Mouse (Mus musculus) lung, embryonic 16.5 days (tissue): ENCODE data around the gene Barhl1. TPM values are rescaled to one million over a fixed set of nuclear protein-coding genes. Genes with fewer than 3 reads are reported as not detected.

Experiments
- ATAC-seq: fragments of 200-750 bp; cut with Nextera tagmentation; 2 replicates; pipeline ENCODE4 v1.8.0; 2017; ENCODE audit warnings: low read depth, mild to moderate bottlenecking, moderate library complexity
- H3K27ac ChIP-seq: fragments of 300-500 bp; sonication (generic); 2 replicates; pipeline ENCODE4 v1.5.1; 2014; ENCODE audit warnings: mild to moderate bottlenecking, control low read depth, low read length
- H3K27me3 ChIP-seq: fragments of 300-500 bp; sonication (generic); 2 replicates; pipeline ENCODE4 v1.6.1; 2014; ENCODE audit warnings: low read depth, low read length, mixed read lengths; ENCODE audit not compliant: control insufficient read depth, insufficient read depth
- H3K36me3 ChIP-seq: fragments of 300-500 bp; sonication (generic); 2 replicates; pipeline ENCODE4 v1.6.1; 2014; ENCODE audit warnings: low read length; ENCODE audit not compliant: control insufficient read depth, insufficient read depth
- H3K4me1 ChIP-seq: fragments of 300-500 bp; sonication (generic); replicated peaks from 2 replicates; pipeline ENCODE4 v1.6.1; 2014; ENCODE audit warnings: low read length, mixed read lengths; ENCODE audit not compliant: control insufficient read depth, insufficient read depth
- H3K4me2 ChIP-seq: fragments of 300-500 bp; sonication (generic); 2 replicates; pipeline ENCODE4 v1.6.1; 2014; ENCODE audit warnings: low read depth, low read length, control low read depth
- H3K4me3 ChIP-seq: fragments of 300-500 bp; sonication (generic); 2 replicates; pipeline ENCODE4 v1.5.1; 2014; ENCODE audit warnings: mild to moderate bottlenecking, low read length, control low read depth
- H3K9ac ChIP-seq: fragments of 300-500 bp; sonication (generic); 2 replicates; pipeline ENCODE4 v1.6.1; 2014; ENCODE audit warnings: low read length, control low read depth
- H3K9me3 ChIP-seq: fragments of 300-500 bp; sonication (generic); 2 replicates; pipeline ENCODE4 v1.6.1; 2016; ENCODE audit warnings: low read length; ENCODE audit not compliant: control insufficient read depth
- WGBS: fragments of 180-500 bp; shearing (Covaris S2); extraction: QIAGEN DNeasy Blood & Tissue Kit; methylation state at CpG from one replicate; pipeline ENCODE4 v1.1.7; 2014; 5-methylcytosine and 5-hydroxymethylcytosine counted together
- polyA plus RNA-seq: library from polyadenylated mRNA; unstranded; fragments of >200 nt; fragmentation: Nextera tagmentation; extraction: Ambion mirVana; gene quantifications from 2 replicates; pipeline ENCODE4 v1.2.1, GENCODE M21; 2015

The Barhl1 gene
- polyA plus RNA-seq, 1 experiment from 2014 or later, result not detected

GRCm38 (mm10) chr2:28892796-28893195 is 23.7 kb downstream of the Barhl1 start:
- no peak overlapping the region for H3K4me2 ChIP-seq
- H3K27me3 ChIP-seq, result no peaks in the 10 kb centered on the region
- no peak for ATAC-seq
- no peak overlapping the region for H3K4me3 ChIP-seq
- H3K36me3 ChIP-seq, result peaks cover 13% of the 10 kb centered on the region
- H3K9ac ChIP-seq, result no peak overlapping the region
- H3K9me3 ChIP-seq, result no peaks in the 10 kb centered on the region
- no peaks in the 10 kb centered on the region for H3K4me1 ChIP-seq
- WGBS, result 45% methylated on average over 1 of the region's 1 CpGs
- no peak overlapping the region for H3K27ac ChIP-seq

GRCm38 (mm10) chr2:28884914-28885313 is 31.6 kb downstream of the Barhl1 start:
- H3K27me3 ChIP-seq, result no peaks in the 10 kb centered on the region
- no peaks in the 10 kb centered on the region for H3K9me3 ChIP-seq
- H3K27ac ChIP-seq, result no peak overlapping the region
- no peaks in the 10 kb centered on the region for H3K4me1 ChIP-seq
- no peak overlapping the region for H3K4me2 ChIP-seq
- peaks cover 12% of the 10 kb centered on the region for H3K36me3 ChIP-seq
- 37% methylated on average over 4 of the region's 4 CpGs for WGBS
- H3K4me3 ChIP-seq, result no peak overlapping the region
- ATAC-seq, result no peak
- no peak overlapping the region for H3K9ac ChIP-seq

GRCm38 (mm10) chr2:28882826-28883485 is 33.5 kb downstream of the Barhl1 start:
- Histone ChIP-seq H3K9me3 (no peaks in the 10 kb centered on the region), H3K27ac (no peak overlapping the region), H3K4me2 (no peak overlapping the region), H3K9ac (no peak overlapping the region), H3K27me3 (no peaks in the 10 kb centered on the region), H3K4me3 (no peak overlapping the region), H3K36me3 (peaks cover 13% of the 10 kb centered on the region; the same call in 1 of the 2 replicates), H3K4me1 (no peaks in the 10 kb centered on the region)
- 63% methylated on average over 6 of the region's 6 CpGs for WGBS
- ATAC-seq, result no peak

- no peak overlapping the region for H3K4me3 ChIP-seq
- peaks cover 15% of the 10 kb centered on the region; the same call in 1 of the 2 replicates for H3K36me3 ChIP-seq
- WGBS, result 72% methylated on average over 3 of the region's 3 CpGs
- H3K9me3 ChIP-seq, result no peaks in the 10 kb centered on the region
- H3K4me1 ChIP-seq, result no peaks in the 10 kb centered on the region
- H3K27ac ChIP-seq, result no peak overlapping the region
- H3K27me3 ChIP-seq, result no peaks in the 10 kb centered on the region
- ATAC-seq, result no peak
- no peak overlapping the region for H3K9ac ChIP-seq
- H3K4me2 ChIP-seq, result no peak overlapping the region
Observed at GRCm38 (mm10) chr2:28882047-28882446, 34.4 kb downstream of the Barhl1 start.

GRCm38 (mm10) chr2:28881275-28881674 is 35.2 kb downstream of the Barhl1 start:
- 89% methylated on average over 3 of the region's 3 CpGs for WGBS
- no peak overlapping the region for H3K9ac ChIP-seq
- H3K9me3 ChIP-seq, result no peaks in the 10 kb centered on the region
- H3K36me3 ChIP-seq, result peaks cover 18% of the 10 kb centered on the region; the same call in 1 of the 2 replicates
- H3K4me1 ChIP-seq, result no peaks in the 10 kb centered on the region
- no peak overlapping the region for H3K4me2 ChIP-seq
- H3K4me3 ChIP-seq, result no peak overlapping the region
- H3K27me3 ChIP-seq, result no peaks in the 10 kb centered on the region
- H3K27ac ChIP-seq, result no peak overlapping the region
- ATAC-seq, result no peak

DNA sequence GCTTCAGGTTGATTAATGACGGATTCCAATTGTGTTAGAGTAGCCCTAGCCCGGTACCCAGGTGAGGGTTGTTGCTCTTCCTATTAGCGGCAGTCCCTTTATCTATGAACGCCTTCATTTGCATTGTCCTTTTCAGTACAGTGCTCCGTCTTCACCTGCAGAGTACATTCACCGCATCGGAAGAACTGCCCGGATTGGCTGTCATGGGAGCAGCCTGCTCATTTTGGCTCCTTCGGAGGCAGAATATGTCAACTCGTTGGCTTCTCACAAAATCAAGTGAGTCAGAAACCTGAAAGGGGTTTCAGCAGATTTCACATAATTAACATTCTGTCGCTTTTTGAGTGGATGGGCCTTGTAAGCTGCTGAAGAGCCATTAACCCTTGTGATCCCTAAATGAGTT is 40.9 kb downstream of the Barhl1 start:
- Histone ChIP-seq H3K4me2 (no peak overlapping the region), H3K4me3 (no peak overlapping the region), H3K27me3 (no peaks in the 10 kb centered on the region), H3K9ac (no peak overlapping the region), H3K4me1 (no peaks in the 10 kb centered on the region), H3K36me3 (peaks cover 23% of the 10 kb centered on the region), H3K27ac (no peak overlapping the region), H3K9me3 (no peaks in the 10 kb centered on the region)
- WGBS, result 87% methylated on average over 11 of the region's 11 CpGs
- no peak for ATAC-seq

DNA sequence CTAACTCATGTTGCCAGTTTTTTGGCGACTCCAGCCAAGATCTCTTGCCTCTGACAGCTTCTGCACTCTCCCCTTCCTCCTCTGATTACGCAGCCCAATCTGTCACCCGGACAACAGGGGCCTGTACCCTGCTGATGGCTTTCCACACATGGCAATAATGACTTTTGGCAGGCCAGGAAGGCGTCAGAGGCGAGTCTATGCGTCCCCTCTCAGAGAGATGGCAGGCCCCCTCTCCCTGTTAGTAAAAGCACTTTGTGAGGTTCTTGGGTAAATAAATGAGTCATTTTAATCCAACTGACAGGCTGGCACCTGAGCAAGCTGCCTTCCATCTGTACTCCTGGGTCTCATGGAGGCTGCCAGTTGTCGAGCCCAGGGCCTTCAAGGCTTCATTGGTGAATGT is 49.0 kb downstream of the Barhl1 start:
- Histone ChIP-seq H3K9me3 (no peaks in the 10 kb centered on the region), H3K4me1 (no peaks in the 10 kb centered on the region), H3K4me2 (no peak overlapping the region), H3K36me3 (peaks cover 8% of the 10 kb centered on the region), H3K27ac (no peak overlapping the region), H3K27me3 (no peaks in the 10 kb centered on the region), H3K4me3 (no peak overlapping the region), H3K9ac (no peak overlapping the region)
- 48% methylated on average over 7 of the region's 7 CpGs for WGBS
- ATAC-seq, result no peak

DNA sequence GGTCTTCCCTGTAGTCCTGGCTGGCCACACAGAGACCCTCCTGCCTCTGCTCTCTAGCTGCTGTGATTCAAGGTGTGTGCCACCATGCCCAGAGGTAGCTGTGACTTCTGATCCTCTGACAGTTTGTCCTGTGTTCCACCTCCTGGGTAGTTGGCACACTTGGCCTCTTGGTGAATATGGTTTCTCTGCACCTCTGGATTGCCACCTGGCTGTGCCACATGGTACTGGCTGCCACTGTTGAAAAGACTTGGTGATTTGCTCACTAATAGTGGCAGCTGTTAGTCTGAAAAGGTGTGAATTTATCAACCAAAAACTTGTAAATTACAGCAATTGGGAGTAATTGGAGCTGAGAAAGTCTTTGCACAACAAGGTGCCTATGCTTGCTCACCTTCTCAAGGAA is 52.6 kb downstream of the Barhl1 start:
- no peaks in the 10 kb centered on the region for H3K27me3 ChIP-seq
- H3K9ac ChIP-seq, result no peak overlapping the region
- no peaks in the 10 kb centered on the region for H3K9me3 ChIP-seq
- no peak overlapping the region for H3K4me2 ChIP-seq
- no peak overlapping the region for H3K27ac ChIP-seq
- no peak overlapping the region for H3K4me3 ChIP-seq
- ATAC-seq, result no peak
- no peaks in the 10 kb centered on the region for H3K4me1 ChIP-seq
- peaks cover 18% of the 10 kb centered on the region for H3K36me3 ChIP-seq

GRCm38 (mm10) chr2:28860678-28861423 is 55.6 kb downstream of the Barhl1 start:
- no peaks in the 10 kb centered on the region for H3K4me1 ChIP-seq
- peaks cover 16% of the 10 kb centered on the region for H3K36me3 ChIP-seq
- H3K4me3 ChIP-seq, result no peak overlapping the region
- no peaks in the 10 kb centered on the region for H3K27me3 ChIP-seq
- H3K4me2 ChIP-seq, result no peak overlapping the region
- H3K9ac ChIP-seq, result no peak overlapping the region
- H3K27ac ChIP-seq, result no peak overlapping the region
- WGBS, result 91% methylated on average over 8 of the region's 8 CpGs
- no peak for ATAC-seq
- no peaks in the 10 kb centered on the region for H3K9me3 ChIP-seq
